ENCODE assay signal across 28 mouse cellular contexts in the genomic region with DNA sequence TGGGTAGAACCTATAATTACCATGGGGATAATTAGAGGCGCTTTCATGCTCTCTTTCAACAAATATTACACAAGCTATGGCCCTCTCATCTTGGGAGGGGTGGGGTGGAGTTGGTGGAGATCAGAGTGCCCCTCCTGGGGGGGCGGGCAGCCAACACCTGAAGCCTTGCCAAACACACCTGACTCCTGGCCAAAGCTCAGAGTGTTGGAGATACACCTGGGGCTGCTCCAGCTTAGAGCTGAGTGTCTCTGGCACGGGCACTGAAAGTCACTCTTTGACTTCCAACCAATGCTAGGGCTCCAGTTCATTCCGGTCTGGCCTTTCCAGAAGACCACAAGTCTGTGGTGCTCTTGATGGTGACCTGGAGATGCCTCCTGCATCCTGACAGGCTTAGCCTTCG. TPM values are rescaled to one million over a fixed set of nuclear protein-coding genes. Genes with fewer than 3 reads are reported as not detected.
A peak's percentile ranks its signal among the peaks of the same experiment; 100 is the strongest.
DNase-seq lines count a peak whose midpoint lies in the region; ATAC-seq and TF ChIP-seq lines count a peak whose summit lies in the region.
"Had no signal": no experiment of that assay in that cellular context is flagged by ENCODE, and none has a peak within 500 bp of the region (broad histone marks: within the 10 kb centered on the region; RNA-seq: fewer than 3 reads in every experiment).

No protein-coding gene starts in this region.

- no peaks in the 10 kb centered on the region for H3K9me3 ChIP-seq in forebrain, embryonic 11.5 days (ENCODE audit: control insufficient read depth, low read length)
- no peaks in the 10 kb centered on the region for H3K9me3 ChIP-seq in forebrain, embryonic 10.5 days
- no peaks in the 10 kb centered on the region for H3K9me3 ChIP-seq in midbrain, embryonic 11.5 days (ENCODE audit: control insufficient read depth, low read length)
- no peaks in the 10 kb centered on the region for H3K9me3 ChIP-seq in midbrain, postnatal 0 days (ENCODE audit: low read length)
- H3K9me3 ChIP-seq: hindbrain, embryonic 10.5 days; intestine, embryonic 15.5 days; midbrain, embryonic 12.5 days had no signal

- H3K27ac ChIP-seq in forebrain, embryonic 11.5 days (ENCODE audit: low read depth, low read length), result no peak overlapping the region
- H3K27ac ChIP-seq in forebrain, embryonic 10.5 days, result no peak overlapping the region
- H3K27ac ChIP-seq in midbrain, embryonic 11.5 days (ENCODE audit: low read depth, low read length), result no peak overlapping the region
- H3K27ac ChIP-seq in midbrain, postnatal 0 days (ENCODE audit: low read depth, low read length), result no peak overlapping the region
- H3K27ac ChIP-seq: gastrocnemius, adult 2 months; hindbrain, embryonic 10.5 days; intestine, embryonic 15.5 days; midbrain, embryonic 12.5 days had no signal

- H3K4me1 ChIP-seq in forebrain, embryonic 11.5 days (replicated peaks; ENCODE audit: control insufficient read depth, insufficient read depth, low read length), result peaks cover 4% of the 10 kb centered on the region
- peaks cover 24% of the 10 kb centered on the region for H3K4me1 ChIP-seq in forebrain, embryonic 10.5 days
- H3K4me1 ChIP-seq in midbrain, embryonic 11.5 days (ENCODE audit: control insufficient read depth, insufficient read depth, low read length), result peaks cover 12% of the 10 kb centered on the region
- H3K4me1 ChIP-seq in midbrain, postnatal 0 days (ENCODE audit: insufficient read depth, low read length), result peaks cover 1% of the 10 kb centered on the region

- H3K27me3 ChIP-seq in forebrain, embryonic 11.5 days (ENCODE audit: control insufficient read depth, insufficient read depth, low read length), result no peaks in the 10 kb centered on the region
- no peaks in the 10 kb centered on the region for H3K27me3 ChIP-seq in forebrain, embryonic 10.5 days (ENCODE audit: poor library complexity, severe bottlenecking)
- H3K27me3 ChIP-seq in midbrain, embryonic 11.5 days (ENCODE audit: control insufficient read depth, insufficient read depth, low read length), result no peaks in the 10 kb centered on the region
- no peaks in the 10 kb centered on the region for H3K27me3 ChIP-seq in midbrain, postnatal 0 days (ENCODE audit: insufficient read depth, low read length)
- H3K27me3 ChIP-seq: intestine, embryonic 15.5 days; midbrain, embryonic 12.5 days had no signal

- no peaks in the 10 kb centered on the region for H3K36me3 ChIP-seq in forebrain, embryonic 11.5 days (ENCODE audit: control insufficient read depth, insufficient read depth, low read length)
- no peaks in the 10 kb centered on the region for H3K36me3 ChIP-seq in forebrain, embryonic 10.5 days (replicated peaks)
- no peaks in the 10 kb centered on the region for H3K36me3 ChIP-seq in midbrain, embryonic 11.5 days (ENCODE audit: control insufficient read depth, insufficient read depth, low read length)
- no peaks in the 10 kb centered on the region for H3K36me3 ChIP-seq in midbrain, postnatal 0 days (ENCODE audit: insufficient read depth, low read length)
- H3K36me3 ChIP-seq: hindbrain, embryonic 10.5 days; intestine, embryonic 15.5 days; midbrain, embryonic 12.5 days had no signal

- H3K4me3 ChIP-seq in forebrain, embryonic 11.5 days (ENCODE audit: low read depth, low read length), result no peak overlapping the region
- no peak overlapping the region for H3K4me3 ChIP-seq in forebrain, embryonic 10.5 days
- H3K4me3 ChIP-seq in midbrain, embryonic 11.5 days (ENCODE audit: low read depth, low read length), result no peak overlapping the region
- no peak overlapping the region for H3K4me3 ChIP-seq in midbrain, postnatal 0 days (ENCODE audit: low read depth, low read length)
- H3K4me3 ChIP-seq: gastrocnemius, adult 2 months; hindbrain, embryonic 10.5 days; intestine, embryonic 15.5 days; midbrain, embryonic 12.5 days had no signal

- no peak for TF ChIP-seq CTCF in midbrain, postnatal 0 days (IDR thresholded peaks at IDR 0.05)

- H3K9ac ChIP-seq in forebrain, embryonic 11.5 days (ENCODE audit: low read length), result no peak overlapping the region
- H3K9ac ChIP-seq in midbrain, embryonic 11.5 days (ENCODE audit: low read length), result no peak overlapping the region
- H3K9ac ChIP-seq in midbrain, postnatal 0 days (replicated peaks; ENCODE audit: low read length, poor library complexity, severe bottlenecking), result no peak overlapping the region
- H3K9ac ChIP-seq: intestine, embryonic 15.5 days; midbrain, embryonic 12.5 days had no signal

- no peak for ATAC-seq in forebrain, embryonic 11.5 days (replicated peaks; ENCODE audit: low FRiP score)
- no peak for ATAC-seq in midbrain, embryonic 11.5 days (ENCODE audit: low FRiP score)
- no peak for ATAC-seq in midbrain, postnatal 0 days (ENCODE audit: low FRiP score)
- ATAC-seq: forebrain, embryonic 14.5 days; hindbrain, embryonic 16.5 days; intestine, embryonic 15.5 days had no signal

- DNase-seq in forebrain, embryonic 11.5 days (ENCODE audit: low spot score), result peak; percentile 35
- no peak for DNase-seq in forebrain, embryonic 10.5 days (ENCODE audit: extremely low spot score, low spot score)
- DNase-seq in midbrain, embryonic 11.5 days (ENCODE audit: low spot score, missing footprints), result peak; percentile 41
- DNase-seq in midbrain, postnatal 0 days (ENCODE audit: low spot score), result no peak
- DNase-seq in lung, postnatal 36 days, result peak; percentile 46
- no peak for DNase-seq in kidney, postnatal 4 days
- DNase-seq in spleen, postnatal 4 days (ENCODE audit: low spot score in 2 of 2), result no peak
- DNase-seq: adrenal gland, postnatal 25 days; cerebellum, adult 8-10 months; gastrocnemius, adult 2 months; kidney, adult 8-10 months; kidney, postnatal 10 days; spleen, adult 18-20 months; thymus, postnatal 25 days had no signal

- no peak overlapping the region for H3K4me2 ChIP-seq in forebrain, embryonic 11.5 days (ENCODE audit: low read depth, low read length, severe bottlenecking)
- H3K4me2 ChIP-seq in midbrain, embryonic 11.5 days, result no peak overlapping the region
- no peak overlapping the region for H3K4me2 ChIP-seq in midbrain, postnatal 0 days (ENCODE audit: low read depth, low read length, poor library complexity, severe bottlenecking)
- H3K4me2 ChIP-seq: heart, embryonic 11.5 days; intestine, embryonic 15.5 days; midbrain, embryonic 12.5 days had no signal

- WGBS in forebrain, embryonic 11.5 days, result 87% methylated on average over 5 of the region's 5 CpGs
- 93% methylated on average over 5 of the region's 5 CpGs for WGBS in forebrain, embryonic 10.5 days
- 91% methylated on average over 5 of the region's 5 CpGs for WGBS in midbrain, embryonic 11.5 days
- WGBS in midbrain, postnatal 0 days, result 84% methylated on average over 5 of the region's 5 CpGs

RNA-seq across cellular contexts. Expression of a gene that starts 3.2 kb away (rescaled TPM):
- polyA plus RNA-seq in forebrain, embryonic 11.5 days (2014; fragmentation: Nextera tagmentation; extraction: Ambion mirVana), result 31.7 and 39.5 TPM in 2 replicates
- polyA plus RNA-seq in forebrain, embryonic 10.5 days (2016; fragmentation: Nextera tagmentation; extraction: Ambion mirVana), result 11.8 and 13.3 TPM in 2 replicates
- 21.7 and 23.6 TPM in 2 replicates for polyA plus RNA-seq in midbrain, embryonic 11.5 days (2014; fragmentation: Nextera tagmentation; extraction: Ambion mirVana)
- total RNA-seq in midbrain, postnatal 0 days (2014; rRNA removed), result 153 TPM in 2 replicates
- polyA plus RNA-seq in midbrain, postnatal 0 days (2015; fragmentation: Nextera tagmentation; extraction: Ambion mirVana), result 34.9 and 37.1 TPM in 2 replicates

RNA-seq across cellular contexts. Expression of a gene that starts 36.9 kb away (rescaled TPM):
- not detected in 2 replicates for polyA plus RNA-seq in forebrain, embryonic 11.5 days (2014; fragmentation: Nextera tagmentation; extraction: Ambion mirVana)
- polyA plus RNA-seq in forebrain, embryonic 10.5 days (2016; fragmentation: Nextera tagmentation; extraction: Ambion mirVana), result not detected in 2 replicates
- not detected in 2 replicates for polyA plus RNA-seq in midbrain, embryonic 11.5 days (2014; fragmentation: Nextera tagmentation; extraction: Ambion mirVana)
- not detected in 2 replicates for total RNA-seq in midbrain, postnatal 0 days (2014; rRNA removed)
- 0.05 and 0.06 TPM in 2 replicates for polyA plus RNA-seq in midbrain, postnatal 0 days (2015; fragmentation: Nextera tagmentation; extraction: Ambion mirVana)
- total RNA-seq: adrenal gland, postnatal 25 days; gastrocnemius, adult 2 months; granulocyte monocyte progenitor cell, adult 5-6 weeks; layer of hippocampus, adult 18-20 months; layer of hippocampus, postnatal 14 days had no signal
- polyA plus RNA-seq: brain, embryonic 14.5 days; forebrain, embryonic 14.5 days; frontal cortex, adult 2 months; heart, embryonic 11.5 days; heart, postnatal 0 days; hindbrain, embryonic 10.5 days; hindbrain, embryonic 16.5 days; limb, embryonic 11.5 days; neural tube, embryonic 11.5 days had no signal

Comparison
In these comparisons a context has a peak if more than half of its experiments do, and no peak if none do; other contexts are left out.
1. DNase-seq: peak in forebrain, embryonic 11.5 days (single experiment), midbrain, embryonic 11.5 days (single experiment) and lung, postnatal 36 days (single experiment); none in forebrain, embryonic 10.5 days (single experiment), midbrain, postnatal 0 days (single experiment), kidney, postnatal 4 days (0 of 2) and spleen, postnatal 4 days (0 of 2).